Mouse (Mus musculus): ENCODE measurements at regions not wholly inside any gene's neighbourhood (a gene's known extent, or its start where the extent isn't known, plus 50 kb on each side); places are given as distances from the start of the nearest gene placed in this dataset.

GRCm38 (mm10) chr13:82359442-82359841 is 576.6 kb downstream of the Cetn3 start:
- TF ChIP-seq POLR2A (IDR thresholded peaks at IDR 0.05; ENCODE audit: low read depth, low read length) (no peak), CTCF (conservative IDR thresholded peaks at IDR 0.05; ENCODE audit: insufficient read depth, insufficient read length, low read depth, low read length) (no peak)
